Mouse (Mus musculus): Measurements from ENCODE around the gene Otor. TPM values are rescaled to one million over a fixed set of nuclear protein-coding genes. Genes with fewer than 3 reads are reported as not detected.

Otor gene
- 1.8 and 4.8 TPM in 2 replicates for polyA plus RNA-seq (2014; fragmentation: Nextera tagmentation; extraction: Ambion mirVana)

DNA sequence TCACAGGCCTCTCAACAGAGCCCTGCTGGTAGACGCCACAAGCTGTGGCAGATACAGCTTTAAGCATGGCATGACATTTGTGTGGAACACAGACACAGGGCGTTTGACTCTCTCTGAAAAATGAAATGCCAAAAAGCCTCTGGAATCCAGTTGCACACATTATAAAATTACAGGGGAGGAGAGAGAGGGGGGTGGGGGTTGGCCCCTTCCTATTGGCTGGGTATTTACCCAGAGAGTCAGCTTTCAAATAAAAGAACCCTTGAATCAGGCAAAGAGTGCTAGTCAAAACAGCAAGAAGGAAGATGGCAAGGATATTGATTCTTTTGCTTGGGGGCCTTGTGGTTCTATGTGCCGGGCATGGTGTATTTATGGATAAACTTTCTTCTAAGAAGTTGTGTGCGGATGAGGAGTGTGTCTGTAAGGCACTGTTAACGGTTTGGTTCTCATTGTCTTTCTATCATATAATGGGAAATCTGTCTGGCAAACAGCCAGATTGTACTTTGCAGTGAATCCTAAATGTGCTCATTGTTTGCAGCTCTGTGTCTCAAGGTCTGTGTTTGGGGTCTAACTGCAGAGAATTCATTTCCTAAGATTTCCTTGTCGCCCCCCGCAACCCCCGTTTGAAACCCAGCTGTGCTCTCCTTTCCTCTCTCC, at the start of gene Otor:
Gene Otor, plus strand, starts transcription at position 276 of the 654 bp plus-strand sequence.
- Histone ChIP-seq H3K36me3 (ENCODE audit: control insufficient read depth, insufficient read depth, low read length) (no peaks in the 10 kb centered on the region), H3K4me2 (ENCODE audit: low read length) (no peak within 1 kb of the TSS), H3K27me3 (ENCODE audit: control insufficient read depth, insufficient read depth, low read length) (no peaks in the 10 kb centered on the region), H3K27ac (replicated peaks; ENCODE audit: low read depth, low read length) (no peak within 1 kb of the TSS), H3K9me3 (ENCODE audit: control insufficient read depth, low read length) (no peaks in the 10 kb centered on the region), H3K4me3 (replicated peaks; ENCODE audit: low read depth, low read length) (no peak within 1 kb of the TSS), H3K9ac (replicated peaks; ENCODE audit: low read length) (no peak within 1 kb of the TSS), H3K4me1 (ENCODE audit: control insufficient read depth, insufficient read depth, low read length) (no peaks in the 10 kb centered on the region; the same call in 1 of the 2 replicates)
- 55% methylated on average over 8 of the region's 8 CpGs for WGBS
- ATAC-seq (ENCODE audit: low FRiP score, low TSS enrichment) (no peak; the same call in 1 of the 2 replicates), DNase-seq (peak; percentile 32)

DNA sequence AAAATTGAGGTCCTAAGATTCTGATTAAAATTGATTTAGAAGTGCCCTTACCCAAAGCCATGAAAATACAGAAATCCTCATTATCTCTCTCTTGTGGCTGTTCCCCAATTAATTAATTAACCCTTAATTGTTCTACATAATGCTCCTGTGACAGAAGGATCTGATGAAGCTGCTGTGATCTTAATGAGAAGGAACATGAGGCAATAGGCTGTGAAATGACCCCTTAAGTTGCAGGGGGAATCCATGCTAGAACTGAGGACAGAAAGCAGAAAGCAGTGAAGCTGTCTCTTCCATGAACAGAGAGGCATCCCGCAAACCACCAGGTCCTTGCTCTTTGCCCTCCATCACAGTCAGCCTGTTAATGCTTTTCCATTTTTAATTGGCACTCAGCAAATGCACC, 47.0 kb upstream of the Otor start:
- H3K27me3 ChIP-seq (ENCODE audit: control insufficient read depth, insufficient read depth, low read length), result no peaks in the 10 kb centered on the region
- peaks cover 22% of the 10 kb centered on the region for H3K4me1 ChIP-seq (ENCODE audit: control insufficient read depth, insufficient read depth, low read length)
- no peak overlapping the region for H3K4me3 ChIP-seq (replicated peaks; ENCODE audit: low read depth, low read length)
- H3K27ac ChIP-seq (replicated peaks; ENCODE audit: low read depth, low read length), result no peak overlapping the region
- DNase-seq (no peak), ATAC-seq (ENCODE audit: low FRiP score, low TSS enrichment) (no peak)
- H3K36me3 ChIP-seq (ENCODE audit: control insufficient read depth, insufficient read depth, low read length), result no peaks in the 10 kb centered on the region
- whole genome bisulfite sequencing, result 85% methylated on average over 1 of the region's 1 CpGs
- no peaks in the 10 kb centered on the region for H3K9me3 ChIP-seq (ENCODE audit: control insufficient read depth, low read length)
- H3K9ac ChIP-seq (replicated peaks; ENCODE audit: low read length), result no peak overlapping the region
- H3K4me2 ChIP-seq (ENCODE audit: low read length), result no peak overlapping the region

DNA sequence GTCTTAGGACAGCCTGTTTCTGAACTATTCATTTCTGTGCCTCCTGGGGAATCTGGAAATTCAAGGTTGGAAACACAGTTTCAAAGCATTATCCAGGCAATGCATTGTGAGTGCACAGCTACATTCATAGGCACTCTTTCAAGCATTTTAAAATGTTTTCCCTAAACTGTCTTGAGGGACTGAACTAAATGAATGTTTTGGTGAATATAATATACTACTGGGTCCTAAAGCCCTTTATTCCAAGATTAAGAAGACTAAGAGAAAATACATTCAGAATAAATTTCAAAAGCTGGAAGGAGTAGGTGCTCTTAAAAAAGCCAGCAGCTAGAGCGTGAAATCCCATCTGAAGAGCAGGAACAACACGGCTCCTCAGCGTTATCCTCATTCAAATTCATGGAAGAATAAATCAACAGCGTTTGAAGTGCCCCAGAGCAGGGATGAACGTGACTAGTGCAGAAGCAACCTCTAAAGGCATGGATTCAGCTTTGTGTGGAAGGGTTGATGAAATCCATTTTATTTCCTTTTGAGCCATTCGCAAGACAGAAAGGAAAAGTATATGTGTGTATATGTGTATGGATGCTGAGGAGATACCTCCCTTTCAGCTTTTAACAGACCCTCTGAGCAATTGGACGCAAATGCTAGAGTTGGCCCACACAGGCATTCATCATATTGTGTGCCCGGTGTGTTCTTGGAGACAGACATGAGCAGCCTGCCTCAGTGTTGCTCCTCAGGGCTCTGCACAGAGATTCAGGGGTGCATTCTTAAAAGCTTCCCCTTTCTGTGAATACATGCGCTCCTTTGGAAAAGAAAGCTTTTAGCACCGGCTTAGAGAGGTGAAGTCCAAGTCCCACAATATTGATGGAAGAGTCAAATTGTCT, 45.7 kb upstream of the Otor start:
- H3K9me3 ChIP-seq (ENCODE audit: control insufficient read depth, low read length), result no peaks in the 10 kb centered on the region
- WGBS, result 15% methylated on average over 10 of the region's 10 CpGs
- no peaks in the 10 kb centered on the region for H3K36me3 ChIP-seq (ENCODE audit: control insufficient read depth, insufficient read depth, low read length)
- peak overlapping the region; percentile 86 for H3K27ac ChIP-seq (replicated peaks; ENCODE audit: low read depth, low read length)
- H3K4me1 ChIP-seq (ENCODE audit: control insufficient read depth, insufficient read depth, low read length), result peaks cover 22% of the 10 kb centered on the region
- no peak overlapping the region for H3K9ac ChIP-seq (replicated peaks; ENCODE audit: low read length)
- H3K4me2 ChIP-seq (ENCODE audit: low read length), result peak overlapping the region; percentile 24
- no peak overlapping the region for H3K4me3 ChIP-seq (replicated peaks; ENCODE audit: low read depth, low read length)
- DNase-seq (peak; percentile 78), ATAC-seq (ENCODE audit: low FRiP score, low TSS enrichment) (peak; percentile 88)
- H3K27me3 ChIP-seq (ENCODE audit: control insufficient read depth, insufficient read depth, low read length), result no peaks in the 10 kb centered on the region

DNA sequence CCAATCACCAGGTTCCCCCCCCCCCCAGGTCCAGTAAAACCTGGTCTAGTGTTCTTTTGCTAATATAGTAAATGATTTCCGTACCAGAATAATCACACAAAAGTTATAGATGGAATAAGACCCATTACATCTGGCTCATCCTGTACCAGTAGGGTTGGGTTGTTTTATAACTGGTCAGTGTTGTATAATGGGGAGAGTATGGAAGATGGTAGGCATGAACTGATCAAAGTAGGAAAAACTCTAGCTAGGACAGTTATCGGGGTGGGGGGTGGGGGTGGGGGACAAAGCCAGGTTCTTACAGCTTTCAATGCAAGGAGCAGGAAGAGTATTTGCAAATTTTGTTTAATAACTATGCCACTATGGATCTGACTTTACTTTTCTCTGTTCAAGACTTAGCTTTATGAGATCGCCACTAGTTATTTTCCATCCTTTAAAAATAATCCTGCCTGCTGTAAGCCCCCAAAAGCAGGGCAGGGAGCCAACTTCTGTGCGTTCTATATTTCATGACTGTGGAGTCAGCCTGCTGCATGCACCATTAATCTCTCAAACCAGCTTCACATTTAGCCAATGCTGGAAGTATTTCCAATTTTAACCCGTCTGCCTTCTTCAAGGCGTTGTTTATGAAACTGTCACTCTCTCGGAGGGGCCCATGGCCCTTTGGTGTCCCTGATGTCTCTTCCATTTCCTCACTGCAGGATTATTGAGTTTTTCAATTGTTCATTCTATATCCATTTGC, 43.8 kb upstream of the Otor start:
- 68% methylated on average over 7 of the region's 7 CpGs for WGBS
- Histone ChIP-seq H3K4me1 (ENCODE audit: control insufficient read depth, insufficient read depth, low read length) (peaks cover 22% of the 10 kb centered on the region), H3K27me3 (ENCODE audit: control insufficient read depth, insufficient read depth, low read length) (no peaks in the 10 kb centered on the region), H3K9me3 (ENCODE audit: control insufficient read depth, low read length) (no peaks in the 10 kb centered on the region), H3K4me2 (ENCODE audit: low read length) (no peak overlapping the region), H3K27ac (replicated peaks; ENCODE audit: low read depth, low read length) (no peak overlapping the region), H3K4me3 (replicated peaks; ENCODE audit: low read depth, low read length) (no peak overlapping the region), H3K9ac (replicated peaks; ENCODE audit: low read length) (no peak overlapping the region), H3K36me3 (ENCODE audit: control insufficient read depth, insufficient read depth, low read length) (no peaks in the 10 kb centered on the region)
- DNase-seq, result peak; percentile 47
- ATAC-seq (ENCODE audit: low FRiP score, low TSS enrichment), result no peak

DNA sequence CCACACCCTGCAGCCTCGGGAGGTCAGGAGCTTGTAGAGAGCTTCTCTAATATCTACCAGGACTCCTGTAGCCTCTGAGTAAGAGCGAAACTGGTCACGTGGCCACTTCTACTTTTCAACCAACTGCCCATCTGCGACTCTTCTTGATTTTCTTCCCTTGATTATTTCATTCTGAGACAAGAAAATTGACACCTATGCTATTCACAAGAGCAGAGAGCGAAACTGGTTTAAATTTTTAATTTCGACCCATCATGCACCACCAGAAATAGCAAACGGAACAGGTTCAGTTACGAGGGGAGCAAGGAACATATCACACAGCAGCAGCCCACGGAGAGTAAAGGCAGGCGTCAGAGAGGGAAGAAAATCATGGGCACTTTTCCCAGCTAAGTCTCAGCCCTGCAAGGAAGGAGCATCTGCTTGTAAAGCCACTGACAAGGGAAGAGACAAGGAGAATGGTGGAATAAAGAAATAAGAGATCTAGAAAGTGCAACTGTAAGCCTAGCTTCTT, 43.1 kb upstream of the Otor start:
- Histone ChIP-seq H3K27ac (replicated peaks; ENCODE audit: low read depth, low read length) (no peak overlapping the region), H3K4me1 (ENCODE audit: control insufficient read depth, insufficient read depth, low read length) (peaks cover 22% of the 10 kb centered on the region), H3K36me3 (ENCODE audit: control insufficient read depth, insufficient read depth, low read length) (no peaks in the 10 kb centered on the region), H3K9ac (replicated peaks; ENCODE audit: low read length) (no peak overlapping the region), H3K27me3 (ENCODE audit: control insufficient read depth, insufficient read depth, low read length) (no peaks in the 10 kb centered on the region), H3K4me2 (ENCODE audit: low read length) (no peak overlapping the region), H3K4me3 (replicated peaks; ENCODE audit: low read depth, low read length) (no peak overlapping the region), H3K9me3 (ENCODE audit: control insufficient read depth, low read length) (no peaks in the 10 kb centered on the region)
- DNase-seq (peak; percentile 7), ATAC-seq (ENCODE audit: low FRiP score, low TSS enrichment) (no peak)
- WGBS, result 75% methylated on average over 10 of the region's 10 CpGs

DNA sequence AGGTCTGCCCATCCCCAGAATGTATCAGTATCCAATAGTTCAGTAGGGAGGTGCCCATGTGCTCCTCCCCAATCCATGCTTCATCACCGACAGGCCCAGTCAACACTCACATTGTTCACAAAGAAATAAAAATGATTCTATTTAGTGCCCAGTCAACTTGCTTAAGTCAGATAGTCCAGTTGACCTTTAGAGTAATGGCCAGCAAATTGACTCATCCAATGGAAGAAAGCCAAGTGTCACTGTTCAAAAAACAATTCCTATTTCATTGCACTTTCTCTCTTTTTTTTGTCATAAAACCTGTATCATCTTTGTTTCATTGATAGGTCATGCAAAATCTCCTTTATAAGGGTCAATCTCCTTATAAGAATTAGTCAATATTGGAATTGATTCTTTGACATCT, 36.7 kb upstream of the Otor start:
- 88% methylated on average over 1 of the region's 1 CpGs for WGBS
- Histone ChIP-seq H3K4me3 (replicated peaks; ENCODE audit: low read depth, low read length) (no peak overlapping the region), H3K27ac (replicated peaks; ENCODE audit: low read depth, low read length) (no peak overlapping the region), H3K4me2 (ENCODE audit: low read length) (no peak overlapping the region), H3K9me3 (ENCODE audit: control insufficient read depth, low read length) (no peaks in the 10 kb centered on the region), H3K9ac (replicated peaks; ENCODE audit: low read length) (no peak overlapping the region), H3K36me3 (ENCODE audit: control insufficient read depth, insufficient read depth, low read length) (no peaks in the 10 kb centered on the region), H3K27me3 (ENCODE audit: control insufficient read depth, insufficient read depth, low read length) (no peaks in the 10 kb centered on the region), H3K4me1 (ENCODE audit: control insufficient read depth, insufficient read depth, low read length) (no peaks in the 10 kb centered on the region)
- ATAC-seq (ENCODE audit: low FRiP score, low TSS enrichment), result no peak
- no peak for DNase-seq

DNA sequence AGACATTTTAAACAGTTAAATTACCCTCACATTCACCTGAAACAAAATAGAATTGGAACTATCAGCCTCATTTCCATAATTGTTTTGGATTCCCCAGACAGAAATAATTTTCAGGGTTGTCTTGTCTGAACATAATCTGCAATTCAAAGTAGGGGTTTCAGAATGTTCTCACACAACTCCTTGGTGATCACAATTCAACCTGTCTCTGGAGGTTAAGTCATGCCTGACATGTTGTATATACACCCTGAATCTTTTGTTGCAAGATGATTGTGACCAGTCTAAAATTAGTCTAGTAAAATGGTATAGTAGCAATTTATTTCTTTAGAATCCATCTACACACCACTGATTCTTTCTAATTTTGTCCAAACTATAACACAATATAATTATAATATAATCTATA, 23.0 kb upstream of the Otor start:
- ATAC-seq (ENCODE audit: low FRiP score, low TSS enrichment), result no peak
- peak; percentile 19 for DNase-seq

DNA sequence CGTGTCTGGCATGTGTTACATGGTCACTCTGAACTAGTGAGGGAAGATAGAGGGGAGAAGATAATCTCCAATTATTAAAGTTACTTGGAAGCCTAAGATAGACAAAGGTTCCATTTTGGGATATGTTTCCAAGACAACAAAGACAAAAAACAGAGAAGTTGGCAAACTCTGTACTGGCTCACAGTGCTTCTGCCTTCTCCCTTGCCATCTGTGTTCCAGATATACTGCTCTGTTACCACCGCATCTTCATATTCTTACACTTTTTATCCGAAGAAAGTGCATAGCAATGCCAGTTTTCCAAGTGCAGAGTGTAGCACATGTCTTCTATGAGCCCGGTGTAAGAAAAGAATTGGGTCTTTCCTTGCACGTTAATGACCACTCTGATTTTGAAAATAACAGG, 21.5 kb upstream of the Otor start:
- WGBS, result 84% methylated on average over 5 of the region's 5 CpGs
- no peaks in the 10 kb centered on the region for H3K36me3 ChIP-seq (ENCODE audit: control insufficient read depth, insufficient read depth, low read length)

More for the DNA sequence above, 23.0 kb upstream of the Otor start:
- no peaks in the 10 kb centered on the region for H3K4me1 ChIP-seq (ENCODE audit: control insufficient read depth, insufficient read depth, low read length)
- no peak overlapping the region for H3K9ac ChIP-seq (replicated peaks; ENCODE audit: low read length)
- H3K9me3 ChIP-seq (ENCODE audit: control insufficient read depth, low read length), result no peaks in the 10 kb centered on the region
- H3K27me3 ChIP-seq (ENCODE audit: control insufficient read depth, insufficient read depth, low read length), result no peaks in the 10 kb centered on the region
- no peak overlapping the region for H3K27ac ChIP-seq (replicated peaks; ENCODE audit: low read depth, low read length)
- no peak overlapping the region for H3K4me2 ChIP-seq (ENCODE audit: low read length)
- H3K36me3 ChIP-seq (ENCODE audit: control insufficient read depth, insufficient read depth, low read length), result no peaks in the 10 kb centered on the region
- no peak overlapping the region for H3K4me3 ChIP-seq (replicated peaks; ENCODE audit: low read depth, low read length)

More for the DNA sequence above, 21.5 kb upstream of the Otor start:
- no peak for DNase-seq
- no peaks in the 10 kb centered on the region for H3K9me3 ChIP-seq (ENCODE audit: control insufficient read depth, low read length)
- H3K4me1 ChIP-seq (ENCODE audit: control insufficient read depth, insufficient read depth, low read length), result no peaks in the 10 kb centered on the region
- no peaks in the 10 kb centered on the region for H3K27me3 ChIP-seq (ENCODE audit: control insufficient read depth, insufficient read depth, low read length)
- ATAC-seq (ENCODE audit: low FRiP score, low TSS enrichment), result no peak
- no peak overlapping the region for H3K4me2 ChIP-seq (ENCODE audit: low read length)
- H3K4me3 ChIP-seq (replicated peaks; ENCODE audit: low read depth, low read length), result no peak overlapping the region
- no peak overlapping the region for H3K27ac ChIP-seq (replicated peaks; ENCODE audit: low read depth, low read length)
- no peak overlapping the region for H3K9ac ChIP-seq (replicated peaks; ENCODE audit: low read length)

Measured in midbrain, embryonic 14.5 days (tissue).